Mouse (Mus musculus): ENCODE data around the gene Klk6. TPM values are rescaled to one million over a fixed set of nuclear protein-coding genes. Genes with fewer than 3 reads are reported as not detected.

Gene Klk6
- polyA plus RNA-seq, 1 experiment from 2014 or later: not detected

DNA sequence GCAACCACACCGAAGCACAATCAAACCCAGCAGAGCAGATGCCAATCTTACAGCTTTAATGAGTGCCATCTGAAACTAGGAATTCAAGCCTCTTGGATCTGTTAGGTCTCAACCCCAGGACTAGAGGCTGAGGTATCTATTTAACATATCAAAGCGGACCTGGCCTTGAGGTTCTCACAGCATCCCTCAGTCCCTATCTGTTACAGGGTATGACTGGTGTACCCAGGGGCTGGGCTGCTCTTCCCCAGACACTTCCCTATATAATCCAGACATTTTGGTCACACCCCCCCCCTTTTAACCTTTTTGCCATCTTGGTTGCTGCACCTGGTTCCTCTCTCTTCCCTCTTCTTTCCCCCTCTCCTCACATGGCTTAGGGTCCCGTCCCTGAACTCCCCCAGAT is 49.4 kb downstream of the Klk6 start:
- H3K4me1 ChIP-seq (replicated peaks): no peaks in the 10 kb centered on the region
- H3K9ac ChIP-seq: no peak overlapping the region
- no peaks in the 10 kb centered on the region for H3K9me3 ChIP-seq (replicated peaks)
- H3K27me3 ChIP-seq: no peaks in the 10 kb centered on the region
- no peak overlapping the region for H3K4me3 ChIP-seq (replicated peaks)
- H3K4me2 ChIP-seq: no peak overlapping the region
- 50% methylated on average over 3 of the region's 3 CpGs for WGBS (ENCODE audit: insufficient replicate concordance)
- H3K36me3 ChIP-seq: no peaks in the 10 kb centered on the region
- DNase-seq (no peak), ATAC-seq (ENCODE audit: low read depth) (no peak)
- H3K27ac ChIP-seq: no peak overlapping the region

DNA sequence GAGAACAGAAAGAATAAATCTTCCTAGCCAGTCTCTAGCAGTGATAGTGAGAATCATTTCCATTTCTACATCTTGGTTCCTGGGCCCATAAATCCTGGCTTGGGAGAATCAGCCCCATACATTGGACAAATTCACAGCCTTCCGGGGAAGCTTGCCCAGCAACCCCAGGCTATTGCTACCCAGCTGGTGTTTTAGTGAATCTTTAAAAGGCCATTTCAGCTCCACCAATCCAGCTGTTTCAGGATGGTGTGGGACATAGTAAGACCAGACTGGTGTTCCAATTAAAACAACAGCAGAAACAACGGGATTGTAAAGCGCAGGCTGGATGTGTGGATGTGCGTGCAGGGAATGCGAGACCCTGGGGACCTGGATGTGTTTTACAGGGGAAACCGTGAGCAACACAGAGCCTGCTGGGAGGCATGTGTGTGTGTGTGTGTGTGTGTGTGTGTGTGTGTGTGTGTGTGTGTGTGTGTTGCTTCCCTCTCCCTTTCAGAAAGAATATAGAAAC is 50.6 kb downstream of the Klk6 start:
- Histone ChIP-seq H3K4me2 (no peak overlapping the region), H3K9me3 (replicated peaks) (no peaks in the 10 kb centered on the region), H3K36me3 (no peaks in the 10 kb centered on the region), H3K27me3 (no peaks in the 10 kb centered on the region), H3K4me3 (replicated peaks) (no peak overlapping the region), H3K27ac (no peak overlapping the region), H3K9ac (no peak overlapping the region), H3K4me1 (replicated peaks) (no peaks in the 10 kb centered on the region)
- 74% methylated on average over 6 of the region's 6 CpGs for WGBS (ENCODE audit: insufficient replicate concordance)
- DNase-seq (no peak), ATAC-seq (ENCODE audit: low read depth) (no peak)

DNA sequence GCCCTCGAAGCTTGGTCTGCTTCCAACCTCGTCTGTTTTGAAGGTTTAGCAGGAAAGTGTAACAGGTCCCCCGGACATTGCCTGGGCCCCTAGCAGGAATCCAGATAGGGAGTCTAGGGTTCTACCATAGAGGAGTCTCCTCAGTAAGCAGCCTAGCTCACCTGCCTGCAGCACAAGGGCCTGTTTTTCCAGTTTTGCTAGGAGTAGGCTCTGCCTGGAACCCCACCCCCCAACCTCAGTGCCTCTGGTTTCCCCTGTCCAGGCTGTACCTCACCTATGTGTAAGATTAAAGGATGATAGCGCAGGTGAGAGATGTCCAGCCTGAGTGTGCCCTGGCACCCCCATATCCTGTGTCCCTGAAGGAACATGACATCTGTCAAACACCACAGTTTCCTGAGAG is 52.1 kb downstream of the Klk6 start:
- Histone ChIP-seq H3K4me1 (replicated peaks) (no peaks in the 10 kb centered on the region), H3K4me3 (replicated peaks) (no peak overlapping the region), H3K4me2 (no peak overlapping the region), H3K27me3 (no peaks in the 10 kb centered on the region), H3K9me3 (replicated peaks) (no peaks in the 10 kb centered on the region), H3K27ac (no peak overlapping the region), H3K36me3 (no peaks in the 10 kb centered on the region), H3K9ac (no peak overlapping the region)
- ATAC-seq (ENCODE audit: low read depth) (no peak), DNase-seq (no peak)
- WGBS (ENCODE audit: insufficient replicate concordance): 53% methylated on average over 4 of the region's 4 CpGs

DNA sequence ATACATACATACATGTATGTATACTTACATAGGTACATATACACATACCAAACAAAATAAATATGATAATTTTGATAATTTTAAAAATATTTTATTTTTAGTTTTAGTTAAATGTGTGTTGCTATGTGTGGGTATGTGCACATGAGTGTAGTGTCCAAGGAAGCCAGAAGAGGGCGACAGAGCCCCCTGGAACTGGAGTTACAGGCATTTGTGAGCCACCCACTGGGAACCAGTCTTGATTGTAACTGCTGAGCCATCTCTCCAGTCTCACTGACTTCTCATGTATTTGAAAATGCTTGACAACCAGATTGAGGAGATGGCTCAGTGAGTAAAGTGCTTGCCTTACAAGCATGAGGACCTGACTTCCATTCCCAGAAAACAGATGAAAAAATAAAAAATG is 54.0 kb downstream of the Klk6 start:
- DNase-seq (no peak), ATAC-seq (ENCODE audit: low read depth) (no peak)
- no peaks in the 10 kb centered on the region for H3K9me3 ChIP-seq (replicated peaks)
- H3K36me3 ChIP-seq: no peaks in the 10 kb centered on the region
- peaks cover 4% of the 10 kb centered on the region; the same call in 1 of the 2 replicates for H3K27me3 ChIP-seq
- H3K4me1 ChIP-seq (replicated peaks): no peaks in the 10 kb centered on the region
- no peak overlapping the region for H3K4me2 ChIP-seq
- 18% methylated on average over 1 of the region's 1 CpGs for WGBS (ENCODE audit: insufficient replicate concordance)
- no peak overlapping the region for H3K27ac ChIP-seq
- no peak overlapping the region for H3K4me3 ChIP-seq (replicated peaks)
- H3K9ac ChIP-seq: no peak overlapping the region

DNA sequence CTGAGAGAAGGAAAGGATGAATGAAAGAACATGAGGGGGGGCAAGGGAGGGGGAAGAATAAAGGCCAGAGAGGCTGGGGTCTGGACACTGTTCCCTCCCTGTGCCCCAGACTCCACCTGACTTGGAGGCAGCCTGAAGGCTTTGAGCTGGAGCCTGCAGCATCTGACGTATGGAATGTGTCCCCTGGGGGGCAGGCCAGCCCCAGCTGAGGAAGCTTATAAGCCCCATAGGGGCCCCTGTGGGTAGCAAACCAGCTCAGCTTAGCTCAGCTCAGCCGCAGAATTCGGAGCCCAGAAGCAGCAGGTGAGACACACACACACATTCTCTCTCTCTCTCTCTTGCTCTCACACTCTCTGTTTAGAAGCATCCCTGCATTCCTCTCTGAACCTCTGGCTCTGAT is 56.6 kb downstream of the Klk6 start, which contains the start of gene Klk4:
Gene Klk4, plus strand, starts transcription at position 249 of the 400 bp plus-strand sequence.
- no peaks in the 10 kb centered on the region for H3K9me3 ChIP-seq (replicated peaks)

More for the DNA sequence above, 56.6 kb downstream of the Klk6 start, which contains the start of gene Klk4:
- no peak within 1 kb of the TSS for H3K4me3 ChIP-seq (replicated peaks)
- H3K9ac ChIP-seq: no peak within 1 kb of the TSS
- DNase-seq (no peak), ATAC-seq (ENCODE audit: low read depth) (no peak)
- H3K27ac ChIP-seq: no peak within 1 kb of the TSS
- no peak within 1 kb of the TSS for H3K4me2 ChIP-seq
- peaks cover 4% of the 10 kb centered on the region; the same call in 1 of the 2 replicates for H3K27me3 ChIP-seq
- H3K4me1 ChIP-seq (replicated peaks): no peaks in the 10 kb centered on the region
- no peaks in the 10 kb centered on the region for H3K36me3 ChIP-seq
- WGBS (ENCODE audit: insufficient replicate concordance): 16% methylated on average over 3 of the region's 3 CpGs

Other genes with a start within 250 kb of the Klk6 start
- 2.0 and 2.7 TPM in 2 replicates for gene Zfp719, start 244.9 kb upstream of the Klk6 start, polyA plus RNA-seq (2015; fragmentation: Nextera tagmentation; extraction: Ambion mirVana)
- 0.08 TPM in 1 of 2 replicates, not detected in the other for gene Zfp819, start 217.3 kb upstream of the Klk6 start, polyA plus RNA-seq (2015; fragmentation: Nextera tagmentation; extraction: Ambion mirVana)
- gene Ceacam18, start 189.8 kb upstream of the Klk6 start, polyA plus RNA-seq (2015; fragmentation: Nextera tagmentation; extraction: Ambion mirVana): not detected in 2 replicates
- 1.6 and 1.9 TPM in 2 replicates for gene Siglece, start 164.3 kb upstream of the Klk6 start, polyA plus RNA-seq (2015; fragmentation: Nextera tagmentation; extraction: Ambion mirVana)
- 5.2 and 5.3 TPM in 2 replicates for gene Ctu1, start 152.5 kb upstream of the Klk6 start, polyA plus RNA-seq (2015; fragmentation: Nextera tagmentation; extraction: Ambion mirVana)
- gene Klk14, start 134.1 kb upstream of the Klk6 start, polyA plus RNA-seq (2015; fragmentation: Nextera tagmentation; extraction: Ambion mirVana): not detected in 2 replicates
- gene Klk13, start 111.9 kb upstream of the Klk6 start, polyA plus RNA-seq (2015; fragmentation: Nextera tagmentation; extraction: Ambion mirVana): not detected in 2 replicates
- not detected in 2 replicates for gene Klk12, start 55.6 kb upstream of the Klk6 start, polyA plus RNA-seq (2015; fragmentation: Nextera tagmentation; extraction: Ambion mirVana)
- not detected in 2 replicates for gene Klk11, start 49.9 kb upstream of the Klk6 start, polyA plus RNA-seq (2015; fragmentation: Nextera tagmentation; extraction: Ambion mirVana)
- not detected in 2 replicates for gene Klk10, start 43.5 kb upstream of the Klk6 start, polyA plus RNA-seq (2015; fragmentation: Nextera tagmentation; extraction: Ambion mirVana)
- gene Klk9, start 32.6 kb upstream of the Klk6 start, polyA plus RNA-seq (2015; fragmentation: Nextera tagmentation; extraction: Ambion mirVana): not detected in 2 replicates
- 9.3 and 11.1 TPM in 2 replicates for gene Klk8, start 26.9 kb upstream of the Klk6 start, polyA plus RNA-seq (2015; fragmentation: Nextera tagmentation; extraction: Ambion mirVana)
- not detected in 2 replicates for gene Klk7, start 13.2 kb upstream of the Klk6 start, polyA plus RNA-seq (2015; fragmentation: Nextera tagmentation; extraction: Ambion mirVana)
- gene Klk5, start 17.5 kb downstream of the Klk6 start, polyA plus RNA-seq (2015; fragmentation: Nextera tagmentation; extraction: Ambion mirVana): not detected in 2 replicates
- not detected in 2 replicates for gene Klk4, start 56.7 kb downstream of the Klk6 start, polyA plus RNA-seq (2015; fragmentation: Nextera tagmentation; extraction: Ambion mirVana)
- gene Klk15, start 109.2 kb downstream of the Klk6 start, polyA plus RNA-seq (2015; fragmentation: Nextera tagmentation; extraction: Ambion mirVana): not detected in 2 replicates
- gene Klk1b8, start 126.2 kb downstream of the Klk6 start, polyA plus RNA-seq (2015; fragmentation: Nextera tagmentation; extraction: Ambion mirVana): not detected in 2 replicates
- gene Klk1b1, start 142.3 kb downstream of the Klk6 start, polyA plus RNA-seq (2015; fragmentation: Nextera tagmentation; extraction: Ambion mirVana): not detected in 2 replicates
- gene Klk1b9, start 151.6 kb downstream of the Klk6 start, polyA plus RNA-seq (2015; fragmentation: Nextera tagmentation; extraction: Ambion mirVana): not detected in 2 replicates
- gene Klk1b11, start 171.4 kb downstream of the Klk6 start, polyA plus RNA-seq (2015; fragmentation: Nextera tagmentation; extraction: Ambion mirVana): not detected in 2 replicates
- gene Klk1b26, start 187.7 kb downstream of the Klk6 start, polyA plus RNA-seq (2015; fragmentation: Nextera tagmentation; extraction: Ambion mirVana): not detected in 2 replicates
- not detected in 2 replicates for gene Klk1b27, start 227.8 kb downstream of the Klk6 start, polyA plus RNA-seq (2015; fragmentation: Nextera tagmentation; extraction: Ambion mirVana)

All from liver, embryonic 13.5 days (tissue).